Mouse (Mus musculus): Measurements from ENCODE around the gene Rbm48. TPM values are rescaled to one million over a fixed set of nuclear protein-coding genes. Genes with fewer than 3 reads are reported as not detected.
"Not testable (repeated sequence)": the region's sequence is repeated elsewhere in the genome, so short reads cannot be mapped to it uniquely, and the experiment has no call there.

Rbm48 gene
- polyA plus RNA-seq (2015; fragmentation: Nextera tagmentation; extraction: Ambion mirVana): 10.3 and 10.6 TPM in 2 replicates

DNA sequence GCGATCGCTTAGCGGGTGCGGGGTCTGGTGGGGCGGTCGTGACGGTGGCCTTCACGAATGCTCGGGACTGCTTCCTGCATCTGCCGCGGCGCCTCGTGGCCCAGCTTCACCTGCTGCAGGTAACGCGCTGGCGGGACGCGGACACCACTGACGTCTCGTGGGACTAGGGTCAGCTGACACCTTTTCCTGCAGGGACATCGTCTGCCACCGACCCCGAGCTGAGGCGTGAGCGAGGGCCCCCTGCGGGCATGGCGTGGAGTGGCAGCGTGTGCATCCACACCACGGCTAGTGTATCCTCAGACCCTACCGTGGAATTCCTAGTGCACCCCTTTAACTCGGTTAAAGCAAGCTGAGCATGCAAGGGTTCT, at the start of gene Rbm48:
Rbm48 (minus strand) TSS at position 187 of the 368 bp plus-strand sequence.
- H3K9ac ChIP-seq: peak within 1 kb of the TSS; percentile 76
- H3K36me3 ChIP-seq: peaks cover under 1% of the 10 kb centered on the region; the same call in 1 of the 2 replicates
- peak within 1 kb of the TSS; percentile 81 for H3K4me2 ChIP-seq
- ATAC-seq (ENCODE audit: insufficient read depth, low FRiP score, low read depth): peak; percentile 75
- H3K27ac ChIP-seq: peak within 1 kb of the TSS; percentile 80
- H3K27me3 ChIP-seq (replicated peaks): no peaks in the 10 kb centered on the region
- under 1% methylated on average over 31 of the region's 31 CpGs for WGBS
- peak within 1 kb of the TSS; percentile 90 for H3K4me3 ChIP-seq (replicated peaks)
- H3K9me3 ChIP-seq: no peaks in the 10 kb centered on the region
- peaks cover 12% of the 10 kb centered on the region for H3K4me1 ChIP-seq

DNA sequence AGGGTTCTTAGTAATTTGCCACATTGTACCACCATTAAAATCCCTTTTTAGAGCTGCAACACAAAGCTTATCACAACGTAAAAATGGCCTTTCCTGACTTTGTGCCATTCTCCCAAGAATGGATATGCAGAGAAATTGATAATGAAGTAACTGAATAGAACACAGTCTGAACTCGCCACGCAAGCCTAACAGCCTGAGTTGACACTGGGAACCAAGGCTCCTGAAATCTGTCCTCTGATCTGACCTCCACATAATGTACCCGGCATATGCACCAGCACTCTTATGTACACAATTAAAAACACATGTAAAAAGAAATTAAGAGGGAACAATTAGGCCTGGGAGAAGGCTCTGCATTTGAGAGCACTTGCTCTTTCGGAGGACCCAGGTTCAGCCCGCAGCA, 48.9 kb upstream of the Rbm48 start:
- H3K9ac ChIP-seq: no peak overlapping the region
- H3K27me3 ChIP-seq (replicated peaks): no peaks in the 10 kb centered on the region
- no peaks in the 10 kb centered on the region for H3K9me3 ChIP-seq
- no peak overlapping the region for H3K4me2 ChIP-seq
- H3K27ac ChIP-seq: no peak overlapping the region
- H3K4me1 ChIP-seq: peaks cover 7% of the 10 kb centered on the region; the same call in 1 of the 2 replicates
- H3K4me3 ChIP-seq (replicated peaks): no peak overlapping the region
- no peak for ATAC-seq (ENCODE audit: insufficient read depth, low FRiP score, low read depth)
- WGBS: 81% methylated on average over 6 of the region's 6 CpGs
- H3K36me3 ChIP-seq: peaks cover 14% of the 10 kb centered on the region

DNA sequence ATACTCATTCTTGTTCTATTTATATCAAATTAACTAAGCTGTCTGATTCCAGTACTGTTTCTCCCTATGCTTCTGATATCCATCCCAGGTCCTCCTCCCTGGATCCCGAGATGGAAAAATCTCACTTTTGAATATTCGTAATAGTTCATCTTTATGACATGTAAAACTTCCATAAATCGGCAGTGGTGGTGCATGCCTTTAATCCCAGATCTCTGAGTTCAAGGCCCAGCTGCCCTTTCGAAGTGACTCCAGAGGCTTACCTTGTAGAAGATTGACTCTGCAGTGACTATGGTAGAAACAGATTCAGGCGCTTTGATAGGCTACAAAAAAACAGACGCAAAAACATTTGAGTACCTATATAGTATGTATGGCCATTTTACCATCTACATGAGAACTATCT, 48.2 kb upstream of the Rbm48 start:
- H3K36me3 ChIP-seq: peaks cover 14% of the 10 kb centered on the region
- H3K27me3 ChIP-seq (replicated peaks): no peaks in the 10 kb centered on the region
- H3K9ac ChIP-seq: no peak overlapping the region
- no peak overlapping the region for H3K27ac ChIP-seq
- WGBS: 93% methylated on average over 6 of the region's 6 CpGs
- peaks cover 7% of the 10 kb centered on the region; the same call in 1 of the 2 replicates for H3K4me1 ChIP-seq
- H3K4me3 ChIP-seq (replicated peaks): no peak overlapping the region
- H3K4me2 ChIP-seq: no peak overlapping the region
- no peak for ATAC-seq (ENCODE audit: insufficient read depth, low FRiP score, low read depth)
- no peaks in the 10 kb centered on the region for H3K9me3 ChIP-seq

DNA sequence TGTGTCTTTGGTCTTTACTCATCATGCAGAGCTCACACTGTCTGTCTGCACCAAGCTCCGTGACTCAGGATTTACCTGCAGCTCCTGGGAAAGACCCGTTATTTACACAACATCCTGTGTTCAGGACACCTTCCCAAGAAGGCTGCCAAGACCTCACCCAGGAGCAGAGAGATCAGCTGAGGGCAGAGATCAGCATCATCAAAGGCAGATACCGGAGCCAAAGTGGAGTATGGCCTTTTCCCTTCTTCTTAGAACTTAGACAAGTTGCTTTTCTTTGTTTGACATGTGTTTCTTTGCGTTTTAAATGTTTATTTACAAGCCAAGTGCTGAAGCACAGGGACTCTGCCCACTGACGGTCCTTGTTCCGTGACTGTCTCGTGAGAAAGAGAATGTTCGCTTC, 38.9 kb upstream of the Rbm48 start:
- Histone ChIP-seq H3K9ac (no peak overlapping the region), H3K4me3 (replicated peaks) (no peak overlapping the region), H3K9me3 (no peaks in the 10 kb centered on the region), H3K27ac (no peak overlapping the region), H3K4me1 (no peaks in the 10 kb centered on the region), H3K27me3 (replicated peaks) (no peaks in the 10 kb centered on the region), H3K4me2 (no peak overlapping the region), H3K36me3 (peaks cover 8% of the 10 kb centered on the region; the same call in 1 of the 2 replicates)
- 77% methylated on average over 8 of the region's 8 CpGs for WGBS
- no peak for ATAC-seq (ENCODE audit: insufficient read depth, low FRiP score, low read depth)

DNA sequence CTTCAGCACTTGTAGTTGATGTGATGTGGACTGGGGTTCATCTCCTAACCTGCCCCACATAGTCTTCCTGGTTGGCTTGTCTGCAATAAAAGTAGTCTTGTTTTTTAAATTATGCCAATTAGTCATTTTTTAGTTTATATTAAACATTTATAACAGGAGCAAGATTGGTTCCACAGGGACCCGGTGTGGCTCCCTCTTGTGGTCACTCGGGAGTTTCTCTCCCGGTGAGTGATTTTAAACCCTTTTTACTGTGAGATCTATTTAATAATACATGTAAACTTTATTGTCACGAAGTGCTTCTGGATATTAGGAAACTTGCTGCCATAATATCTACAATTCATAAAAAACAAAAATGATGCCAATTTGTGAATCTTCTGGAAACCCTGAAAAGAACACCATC, 37.6 kb upstream of the Rbm48 start:
- H3K4me2 ChIP-seq: no peak overlapping the region
- no peak overlapping the region for H3K4me3 ChIP-seq (replicated peaks)
- H3K4me1 ChIP-seq: no peaks in the 10 kb centered on the region
- no peaks in the 10 kb centered on the region for H3K27me3 ChIP-seq (replicated peaks)
- H3K9me3 ChIP-seq: no peaks in the 10 kb centered on the region
- no peak for ATAC-seq (ENCODE audit: insufficient read depth, low FRiP score, low read depth)
- no peak overlapping the region for H3K9ac ChIP-seq
- H3K27ac ChIP-seq: no peak overlapping the region
- H3K36me3 ChIP-seq: peaks cover 8% of the 10 kb centered on the region; the same call in 1 of the 2 replicates
- 73% methylated on average over 4 of the region's 4 CpGs for WGBS

DNA sequence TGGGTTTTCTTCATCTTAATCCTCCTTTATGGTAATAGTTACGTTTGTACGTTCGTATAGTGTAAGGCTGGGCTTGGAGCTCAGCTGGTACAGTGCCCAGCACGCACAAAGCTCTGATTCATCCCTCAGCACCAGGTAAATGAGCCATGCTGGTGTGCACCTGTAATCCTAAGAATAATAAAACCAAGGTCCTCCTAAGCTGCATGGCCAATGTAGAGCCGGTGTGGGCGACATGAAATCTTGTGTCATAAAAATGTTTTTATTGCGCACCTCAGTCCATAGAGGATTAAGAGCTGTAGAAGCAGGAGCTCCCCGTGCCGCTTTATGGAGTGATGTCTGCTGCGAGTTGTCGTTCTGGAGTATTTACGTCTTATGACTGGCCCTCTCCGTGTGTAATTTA, 36.9 kb upstream of the Rbm48 start:
- Histone ChIP-seq H3K9me3 (no peaks in the 10 kb centered on the region), H3K4me2 (no peak overlapping the region), H3K36me3 (peaks cover 8% of the 10 kb centered on the region; the same call in 1 of the 2 replicates), H3K4me3 (replicated peaks) (no peak overlapping the region), H3K9ac (no peak overlapping the region), H3K27ac (no peak overlapping the region), H3K27me3 (replicated peaks) (no peaks in the 10 kb centered on the region), H3K4me1 (no peaks in the 10 kb centered on the region)
- 91% methylated on average over 13 of the region's 13 CpGs for WGBS
- ATAC-seq (ENCODE audit: insufficient read depth, low FRiP score, low read depth): no peak

DNA sequence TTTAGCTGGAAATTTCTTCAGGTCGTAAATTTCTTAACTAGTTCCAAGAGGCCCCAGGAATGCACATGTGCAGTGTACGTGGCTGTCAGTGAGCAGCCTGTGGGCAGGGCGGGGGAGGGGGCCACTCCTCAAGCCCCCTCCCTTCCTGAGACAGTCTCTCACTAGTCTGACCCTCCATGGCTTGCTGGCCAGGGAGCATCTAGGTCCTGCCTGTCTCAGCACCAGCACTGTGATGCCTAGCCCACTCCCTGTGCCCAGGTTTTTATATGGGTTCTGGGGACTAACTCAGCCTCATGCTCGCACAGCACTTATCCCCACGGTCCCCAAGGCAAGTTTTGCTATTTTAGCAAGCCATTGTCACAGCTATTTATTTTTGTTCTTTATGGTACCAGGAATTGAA, 35.9 kb upstream of the Rbm48 start:
- no peak for ATAC-seq (ENCODE audit: insufficient read depth, low FRiP score, low read depth)
- WGBS: 80% methylated on average over 5 of the region's 5 CpGs
- Histone ChIP-seq H3K27ac (no peak overlapping the region), H3K27me3 (replicated peaks) (no peaks in the 10 kb centered on the region), H3K36me3 (peaks cover 8% of the 10 kb centered on the region; the same call in 1 of the 2 replicates), H3K4me2 (no peak overlapping the region), H3K4me3 (replicated peaks) (no peak overlapping the region), H3K9me3 (no peaks in the 10 kb centered on the region), H3K9ac (no peak overlapping the region), H3K4me1 (no peaks in the 10 kb centered on the region)

DNA sequence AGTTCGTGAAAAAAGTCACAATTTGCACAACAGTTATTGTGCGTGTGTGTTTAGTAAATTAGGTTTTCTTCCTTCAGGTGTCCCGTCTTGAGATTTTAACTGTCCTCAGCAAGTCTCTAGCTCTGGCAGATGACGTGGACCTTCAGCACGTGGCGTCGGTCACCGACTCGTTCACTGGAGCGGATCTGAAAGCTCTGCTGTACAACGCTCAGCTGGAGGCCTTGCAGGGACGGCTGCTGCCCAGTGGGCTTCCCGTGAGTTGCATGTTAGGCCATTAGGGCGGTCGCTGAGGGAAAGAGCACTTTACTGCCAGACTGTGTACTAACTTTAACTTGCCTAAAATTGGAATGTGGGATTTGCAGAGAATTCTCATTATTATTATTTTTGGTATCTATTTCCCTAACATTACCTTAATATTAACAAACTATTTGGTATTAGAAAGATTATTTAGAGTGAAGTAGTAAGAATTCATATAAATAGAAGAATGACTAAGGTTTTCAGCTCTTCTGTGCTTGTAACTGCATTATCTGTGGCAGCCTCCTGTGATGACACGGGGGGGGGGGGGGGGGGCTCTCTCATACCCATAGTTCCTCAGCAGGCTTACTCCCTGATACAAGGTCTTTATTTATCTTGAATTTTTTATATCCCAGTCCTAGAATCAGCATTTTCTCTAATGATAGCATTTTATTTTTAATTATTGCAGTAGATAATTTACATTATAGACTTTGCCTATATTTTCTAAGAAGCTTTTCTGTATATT, 35.3 kb upstream of the Rbm48 start:
- Histone ChIP-seq H3K4me1 (no peaks in the 10 kb centered on the region), H3K27ac (no peak overlapping the region), H3K4me2 (no peak overlapping the region), H3K4me3 (replicated peaks) (no peak overlapping the region), H3K9me3 (no peaks in the 10 kb centered on the region), H3K9ac (no peak overlapping the region), H3K36me3 (peaks cover 8% of the 10 kb centered on the region; the same call in 1 of the 2 replicates), H3K27me3 (replicated peaks) (no peaks in the 10 kb centered on the region)
- 79% methylated on average over 16 of the region's 16 CpGs for WGBS
- no peak for ATAC-seq (ENCODE audit: insufficient read depth, low FRiP score, low read depth)

DNA sequence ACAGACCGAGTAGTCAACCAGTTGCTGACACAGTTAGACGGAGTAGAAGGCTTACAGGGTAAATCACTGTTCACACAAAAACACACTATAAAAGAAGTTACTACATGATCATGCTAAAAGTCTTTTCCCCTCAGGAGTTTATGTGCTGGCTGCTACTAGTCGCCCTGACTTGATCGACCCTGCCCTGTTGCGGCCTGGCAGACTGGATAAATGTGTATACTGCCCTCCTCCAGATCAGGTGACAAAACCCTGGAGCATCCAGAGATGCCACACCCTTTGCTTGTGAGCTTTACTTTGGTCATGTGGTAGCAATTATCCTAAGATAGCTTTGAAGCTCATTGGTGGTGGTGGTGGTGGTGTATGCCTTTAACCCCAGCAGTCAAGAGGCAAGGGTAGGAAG, 33.7 kb upstream of the Rbm48 start:
- H3K4me2 ChIP-seq: no peak overlapping the region
- H3K27me3 ChIP-seq (replicated peaks): no peaks in the 10 kb centered on the region
- no peaks in the 10 kb centered on the region for H3K4me1 ChIP-seq
- no peak overlapping the region for H3K9ac ChIP-seq
- WGBS: 89% methylated on average over 5 of the region's 5 CpGs
- H3K27ac ChIP-seq: no peak overlapping the region
- no peaks in the 10 kb centered on the region for H3K9me3 ChIP-seq
- no peak overlapping the region for H3K4me3 ChIP-seq (replicated peaks)
- no peak for ATAC-seq (ENCODE audit: insufficient read depth, low FRiP score, low read depth)
- peaks cover 8% of the 10 kb centered on the region; the same call in 1 of the 2 replicates for H3K36me3 ChIP-seq

DNA sequence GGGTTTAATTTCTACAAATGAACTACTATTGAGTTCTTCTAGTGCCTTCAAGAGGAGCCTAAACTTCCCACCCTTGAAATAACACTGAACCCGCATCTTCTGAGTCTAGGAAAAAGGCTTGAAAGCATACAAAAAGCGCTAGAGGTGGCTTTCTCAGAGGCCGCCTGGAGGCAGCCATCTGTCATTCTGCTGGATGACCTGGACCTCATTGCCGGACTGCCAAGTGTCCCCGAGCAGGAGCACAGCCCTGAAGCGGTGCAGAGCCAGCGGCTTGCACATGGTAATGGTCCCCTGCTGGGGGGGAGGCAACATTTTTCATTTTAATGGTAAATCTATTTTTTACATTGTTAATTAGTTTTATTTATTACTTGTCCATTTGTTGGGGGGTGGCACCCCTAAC, 24.1 kb upstream of the Rbm48 start:
- no peak for ATAC-seq (ENCODE audit: insufficient read depth, low FRiP score, low read depth)
- Histone ChIP-seq H3K27me3 (replicated peaks) (no peaks in the 10 kb centered on the region), H3K9me3 (no peaks in the 10 kb centered on the region), H3K4me2 (no peak overlapping the region), H3K27ac (no peak overlapping the region), H3K4me3 (replicated peaks) (no peak overlapping the region), H3K4me1 (no peaks in the 10 kb centered on the region), H3K36me3 (peaks cover 13% of the 10 kb centered on the region), H3K9ac (no peak overlapping the region)
- 87% methylated on average over 7 of the region's 7 CpGs for WGBS

DNA sequence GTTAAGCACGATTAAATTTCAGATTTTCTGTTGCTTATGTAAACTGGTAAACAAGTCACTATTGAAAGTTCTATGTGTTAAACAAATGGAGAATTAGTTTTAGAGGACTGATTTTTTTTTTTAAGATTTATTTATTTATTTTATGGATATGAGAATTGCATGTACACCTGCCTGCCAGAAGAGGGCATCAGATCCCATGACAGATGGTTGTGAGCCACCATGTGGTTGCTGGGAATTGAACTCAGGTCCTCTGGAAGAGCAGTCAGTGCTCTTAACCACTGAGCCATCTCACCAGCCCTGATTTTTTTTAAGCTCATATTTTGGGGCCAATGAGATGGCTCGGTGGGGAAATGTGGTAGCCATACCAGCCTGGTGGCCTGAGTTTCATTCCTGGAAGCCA, 15.4 kb upstream of the Rbm48 start:
- H3K4me1 ChIP-seq; ATAC-seq (ENCODE audit: insufficient read depth, low FRiP score, low read depth); H3K27me3 ChIP-seq (replicated peaks); H3K4me2 ChIP-seq; H3K4me3 ChIP-seq (replicated peaks); H3K9ac ChIP-seq; H3K9me3 ChIP-seq; H3K27ac ChIP-seq: not testable (repeated sequence)
- peaks cover 15% of the 10 kb centered on the region for H3K36me3 ChIP-seq
- WGBS: 84% methylated on average over 2 of the region's 2 CpGs

DNA sequence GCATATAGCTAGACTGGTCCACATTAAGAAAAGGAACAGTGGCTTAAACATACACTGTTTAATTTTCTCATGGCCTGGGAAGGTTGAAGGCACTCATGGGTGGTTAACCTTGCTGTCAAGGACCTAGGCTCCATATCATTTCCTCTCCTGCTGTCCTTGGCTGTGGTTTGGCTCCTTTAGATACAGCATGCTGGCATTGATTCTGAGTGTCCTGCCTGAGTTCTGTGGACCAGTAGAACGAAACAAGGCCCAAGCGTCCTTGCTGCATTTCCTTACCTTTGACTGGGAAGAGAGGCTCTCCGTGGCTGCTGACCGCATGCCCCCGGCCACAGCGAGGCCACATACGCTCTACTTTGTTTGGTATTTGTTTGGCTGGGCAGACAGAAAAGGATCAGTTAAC, 12.9 kb upstream of the Rbm48 start:
- Histone ChIP-seq H3K9ac (no peak overlapping the region), H3K27me3 (replicated peaks) (no peaks in the 10 kb centered on the region), H3K36me3 (peaks cover 24% of the 10 kb centered on the region), H3K9me3 (no peaks in the 10 kb centered on the region), H3K4me3 (replicated peaks) (no peak overlapping the region), H3K27ac (no peak overlapping the region), H3K4me2 (no peak overlapping the region), H3K4me1 (no peaks in the 10 kb centered on the region)
- ATAC-seq (ENCODE audit: insufficient read depth, low FRiP score, low read depth): no peak
- WGBS: 91% methylated on average over 7 of the region's 7 CpGs
